Mouse (Mus musculus) G1E (cell line): ENCODE results near the gene Rftn2. TPM values are rescaled to one million over a fixed set of nuclear protein-coding genes. Genes with fewer than 3 reads are reported as not detected.

Experiments used
- ATAC-seq: 2 replicates; pipeline ENCODE4 v1.8.0; 2016; ENCODE audit warnings: mild to moderate bottlenecking; ENCODE audit not compliant: insufficient number of reproducible peaks, poor library complexity, low FRiP score, severe bottlenecking; ENCODE audit errors: extremely low read depth
- DNase-seq: peaks from one replicate; pipeline ENCODE4 v3.0.0; 2012; ENCODE audit warnings: low spot score
- H3K27me3 ChIP-seq: 2 replicates; pipeline ENCODE4 v1.6.1; 2012; ENCODE audit warnings: mild to moderate bottlenecking, low read length, inconsistent platforms; ENCODE audit not compliant: insufficient read depth
- H3K36me3 ChIP-seq: replicated peaks from 2 replicates; pipeline ENCODE3; 2012; ENCODE audit warnings: mild to moderate bottlenecking, inconsistent platforms
- H3K4me1 ChIP-seq: 2 replicates; pipeline ENCODE4 v1.6.1; 2012; ENCODE audit warnings: low read depth, low read length, inconsistent platforms, mixed read lengths; ENCODE audit not compliant: insufficient read depth
- H3K4me3 ChIP-seq: 2 replicates; pipeline ENCODE4 v1.5.1; 2012; ENCODE audit warnings: low read depth, mild to moderate bottlenecking, inconsistent platforms, low read length, moderate library complexity, mixed read lengths
- H3K9me3 ChIP-seq: replicated peaks from 2 replicates; pipeline ENCODE4 v1.6.1; 2012; ENCODE audit warnings: inconsistent platforms
- CTCF ChIP-seq: IDR thresholded peaks from 2 replicates; pipeline ENCODE4 v1.5.1; 2012; ENCODE audit warnings: low read depth, low read length, inconsistent platforms, mixed read lengths
- GATA1 ChIP-seq: IDR thresholded peaks from 2 replicates; pipeline ENCODE4 v1.6.1; 2012; ENCODE audit warnings: borderline replicate concordance, low read length, inconsistent platforms, mixed read lengths
- GATA2 ChIP-seq: IDR thresholded peaks from 2 replicates; pipeline ENCODE4 v1.6.1; 2012; ENCODE audit warnings: low read depth, low read length, inconsistent platforms, borderline replicate concordance
- POLR2AphosphoS5 ChIP-seq: IDR thresholded peaks from 2 replicates; pipeline ENCODE4 v1.6.1; 2012; ENCODE audit warnings: low read depth, low read length, inconsistent platforms; ENCODE audit not compliant: insufficient replicate concordance
- TAL1 ChIP-seq: conservative IDR thresholded peaks from 2 replicates; pipeline ENCODE4 v1.6.1; 2012; ENCODE audit warnings: low read depth, low read length, inconsistent platforms, mixed read lengths
- polyA plus RNA-seq: library from polyadenylated mRNA; stranded (reverse); fragments of >175 nt; gene quantifications from 2 replicates; pipeline ENCODE4 v1.2.3, GENCODE M21; 2012
- total RNA-seq, 2 experiments: library from RNA; stranded (forward) in 1 of 2; stranded (reverse) in 1 of 2; fragments of 200-1000 nt in 1 of 2; fragments of >200 nt in 1 of 2; fragmentation: Nextera tagmentation in 1 of 2; gene quantifications; 2 replicates each; pipeline ENCODE4 v1.2.3; 2014 to 2017

The Rftn2 gene
- total and polyA plus RNA-seq, 3 experiments, result 0.08 to 3.2 (median 2.5) TPM

- ATAC-seq, result no peak
Measured at GRCm38 (mm10) chr1:55134301-55134700, 92.3 kb downstream of the Rftn2 start.

GRCm38 (mm10) chr1:55133173-55133572 is 93.4 kb downstream of the Rftn2 start:
- ATAC-seq, result no peak
- TF ChIP-seq POLR2AphosphoS5 (no peak), GATA1 (no peak), CTCF (no peak)
- no peak overlapping the region; the same call in 1 of the 2 replicates for H3K4me3 ChIP-seq

More at GRCm38 (mm10) chr1:55134301-55134700, 92.3 kb downstream of the Rftn2 start:
- H3K27me3 ChIP-seq, result no peaks in the 10 kb centered on the region
- H3K9me3 ChIP-seq, result no peaks in the 10 kb centered on the region
- H3K4me1 ChIP-seq, result peaks cover 31% of the 10 kb centered on the region
- H3K4me3 ChIP-seq, result no peak overlapping the region
- DNase-seq, result no peak
- H3K36me3 ChIP-seq, result peaks cover 41% of the 10 kb centered on the region
- no peak for TF ChIP-seq TAL1
- no peak for TF ChIP-seq GATA1
- no peak for TF ChIP-seq POLR2AphosphoS5
- TF ChIP-seq CTCF, result no peak
- TF ChIP-seq GATA2, result no peak

GRCm38 (mm10) chr1:55132308-55132707 is 94.3 kb downstream of the Rftn2 start:
- TF ChIP-seq POLR2AphosphoS5, result no peak
- no peak for TF ChIP-seq TAL1
- TF ChIP-seq CTCF, result no peak
- TF ChIP-seq GATA2, result no peak
- TF ChIP-seq GATA1, result no peak
- DNase-seq (no peak), ATAC-seq (no peak)
- Histone ChIP-seq H3K4me1 (peaks cover 33% of the 10 kb centered on the region), H3K9me3 (no peaks in the 10 kb centered on the region), H3K27me3 (no peaks in the 10 kb centered on the region), H3K36me3 (peaks cover 26% of the 10 kb centered on the region), H3K4me3 (peak overlapping the region; percentile 98)

More at GRCm38 (mm10) chr1:55133173-55133572, 93.4 kb downstream of the Rftn2 start:
- H3K9me3 ChIP-seq, result no peaks in the 10 kb centered on the region
- H3K4me1 ChIP-seq, result peaks cover 36% of the 10 kb centered on the region
- H3K36me3 ChIP-seq, result peaks cover 33% of the 10 kb centered on the region
- H3K27me3 ChIP-seq, result no peaks in the 10 kb centered on the region
- no peak for DNase-seq

GRCm38 (mm10) chr1:55131424-55132014 is 95.1 kb downstream of the Rftn2 start:
- Histone ChIP-seq H3K9me3 (no peaks in the 10 kb centered on the region), H3K4me1 (peaks cover 33% of the 10 kb centered on the region), H3K36me3 (peaks cover 24% of the 10 kb centered on the region), H3K4me3 (peak overlapping the region; percentile 98), H3K27me3 (no peaks in the 10 kb centered on the region)
- DNase-seq (peak; percentile 50), ATAC-seq (no peak)
- TF ChIP-seq GATA2, result no peak
- TF ChIP-seq CTCF, result no peak
- TF ChIP-seq POLR2AphosphoS5, result no peak
- TF ChIP-seq GATA1, result no peak

- Histone ChIP-seq H3K4me1 (peaks cover 33% of the 10 kb centered on the region), H3K4me3 (peak within 1 kb of the TSS; percentile 98), H3K27me3 (no peaks in the 10 kb centered on the region), H3K36me3 (peaks cover 24% of the 10 kb centered on the region), H3K9me3 (no peaks in the 10 kb centered on the region)
- TF ChIP-seq CTCF (no peak), POLR2AphosphoS5 (no peak), GATA2 (no peak), TAL1 (no peak), GATA1 (no peak)
- peak; percentile 96 for DNase-seq
- peak; percentile 85 for ATAC-seq
Measured at GRCm38 (mm10) chr1:55130943-55131401, 95.6 kb downstream of the Rftn2 start, which contains the start of gene Mob4. Gene Mob4 (plus strand): TSS chr1:55131231.

- no peak for TF ChIP-seq POLR2AphosphoS5
- TF ChIP-seq CTCF, result no peak
- no peak for TF ChIP-seq GATA2
- TF ChIP-seq TAL1, result no peak
- TF ChIP-seq GATA1, result no peak
- Histone ChIP-seq H3K4me3 (peak overlapping the region; percentile 98), H3K4me1 (peaks cover 33% of the 10 kb centered on the region), H3K27me3 (no peaks in the 10 kb centered on the region), H3K9me3 (no peaks in the 10 kb centered on the region), H3K36me3 (peaks cover 18% of the 10 kb centered on the region)
- ATAC-seq (0 out of 2 replicates have a peak, but pooled peaks have one; percentile 2), DNase-seq (no peak)
Measured at GRCm38 (mm10) chr1:55130190-55130916, 96.2 kb downstream of the Rftn2 start.
